Mouse (Mus musculus) lung, embryonic 16.5 days (tissue): ENCODE measurements around the gene Fam173a. TPM values are rescaled to one million over a fixed set of nuclear protein-coding genes. Genes with fewer than 3 reads are reported as not detected.

Experiments
- ATAC-seq: fragments of 200-750 bp; cut with Nextera tagmentation; 2 replicates; pipeline ENCODE4 v1.8.0; 2017; ENCODE audit warnings: low read depth, mild to moderate bottlenecking, moderate library complexity
- H3K27ac ChIP-seq: fragments of 300-500 bp; sonication (generic); 2 replicates; pipeline ENCODE4 v1.5.1; 2014; ENCODE audit warnings: mild to moderate bottlenecking, control low read depth, low read length
- H3K27me3 ChIP-seq: fragments of 300-500 bp; sonication (generic); 2 replicates; pipeline ENCODE4 v1.6.1; 2014; ENCODE audit warnings: low read depth, low read length, mixed read lengths; ENCODE audit not compliant: control insufficient read depth, insufficient read depth
- H3K36me3 ChIP-seq: fragments of 300-500 bp; sonication (generic); 2 replicates; pipeline ENCODE4 v1.6.1; 2014; ENCODE audit warnings: low read length; ENCODE audit not compliant: control insufficient read depth, insufficient read depth
- H3K4me1 ChIP-seq: fragments of 300-500 bp; sonication (generic); replicated peaks from 2 replicates; pipeline ENCODE4 v1.6.1; 2014; ENCODE audit warnings: low read length, mixed read lengths; ENCODE audit not compliant: control insufficient read depth, insufficient read depth
- H3K4me2 ChIP-seq: fragments of 300-500 bp; sonication (generic); 2 replicates; pipeline ENCODE4 v1.6.1; 2014; ENCODE audit warnings: low read depth, low read length, control low read depth
- H3K4me3 ChIP-seq: fragments of 300-500 bp; sonication (generic); 2 replicates; pipeline ENCODE4 v1.5.1; 2014; ENCODE audit warnings: mild to moderate bottlenecking, low read length, control low read depth
- H3K9ac ChIP-seq: fragments of 300-500 bp; sonication (generic); 2 replicates; pipeline ENCODE4 v1.6.1; 2014; ENCODE audit warnings: low read length, control low read depth
- H3K9me3 ChIP-seq: fragments of 300-500 bp; sonication (generic); 2 replicates; pipeline ENCODE4 v1.6.1; 2016; ENCODE audit warnings: low read length; ENCODE audit not compliant: control insufficient read depth
- WGBS: fragments of 180-500 bp; shearing (Covaris S2); extraction: QIAGEN DNeasy Blood & Tissue Kit; methylation state at CpG from one replicate; pipeline ENCODE4 v1.1.7; 2014; 5-methylcytosine and 5-hydroxymethylcytosine counted together
- polyA plus RNA-seq: library from polyadenylated mRNA; unstranded; fragments of >200 nt; fragmentation: Nextera tagmentation; extraction: Ambion mirVana; gene quantifications from 2 replicates; pipeline ENCODE4 v1.2.1, GENCODE M21; 2015

Fam173a gene
- polyA plus RNA-seq, 1 experiment from 2014 or later, result 115 TPM

- no peak overlapping the region for H3K4me2 ChIP-seq
- H3K27me3 ChIP-seq, result no peaks in the 10 kb centered on the region
- no peak overlapping the region for H3K9ac ChIP-seq
- peak; percentile 72 for ATAC-seq
- no peaks in the 10 kb centered on the region for H3K36me3 ChIP-seq
- no peaks in the 10 kb centered on the region for H3K9me3 ChIP-seq
- no peak overlapping the region for H3K4me3 ChIP-seq
- peaks cover 7% of the 10 kb centered on the region for H3K4me1 ChIP-seq
- peak overlapping the region; percentile 86 for H3K27ac ChIP-seq
- 55% methylated on average over 9 of the region's 9 CpGs for WGBS
Measured at GRCm38 (mm10) chr17:25756378-25757242, 36.1 kb downstream of the Fam173a start.

GRCm38 (mm10) chr17:25755627-25756377 is 36.9 kb downstream of the Fam173a start:
- no peaks in the 10 kb centered on the region for H3K27me3 ChIP-seq
- no peak overlapping the region for H3K4me3 ChIP-seq
- peak overlapping the region; percentile 24; the same call in 1 of the 2 replicates for H3K9ac ChIP-seq
- peak overlapping the region; percentile 86 for H3K27ac ChIP-seq
- H3K9me3 ChIP-seq, result no peaks in the 10 kb centered on the region
- 12% methylated on average over 4 of the region's 4 CpGs for WGBS
- H3K36me3 ChIP-seq, result no peaks in the 10 kb centered on the region
- H3K4me1 ChIP-seq, result peaks cover 13% of the 10 kb centered on the region
- peak; percentile 67 for ATAC-seq
- H3K4me2 ChIP-seq, result no peak overlapping the region

- no peak overlapping the region for H3K9ac ChIP-seq
- no peaks in the 10 kb centered on the region for H3K9me3 ChIP-seq
- no peak for ATAC-seq
- H3K36me3 ChIP-seq, result no peaks in the 10 kb centered on the region
- H3K4me1 ChIP-seq, result peaks cover 13% of the 10 kb centered on the region
- no peak overlapping the region for H3K4me3 ChIP-seq
- no peaks in the 10 kb centered on the region for H3K27me3 ChIP-seq
- 63% methylated on average over 4 of the region's 4 CpGs for WGBS
- H3K4me2 ChIP-seq, result no peak overlapping the region
- H3K27ac ChIP-seq, result peak overlapping the region; percentile 59
Measured at GRCm38 (mm10) chr17:25755086-25755485, 37.6 kb downstream of the Fam173a start.

GRCm38 (mm10) chr17:25754241-25754640 is 38.5 kb downstream of the Fam173a start, which contains the start of gene Msln:
TSS of gene Msln (minus strand) at chr17:25754378.
- Histone ChIP-seq H3K4me1 (peaks cover 13% of the 10 kb centered on the region), H3K4me2 (no peak within 1 kb of the TSS), H3K27me3 (no peaks in the 10 kb centered on the region), H3K36me3 (no peaks in the 10 kb centered on the region), H3K27ac (peak within 1 kb of the TSS; percentile 59), H3K9me3 (no peaks in the 10 kb centered on the region), H3K9ac (no peak within 1 kb of the TSS), H3K4me3 (no peak within 1 kb of the TSS)
- WGBS, result 74% methylated on average over 9 of the region's 9 CpGs
- no peak for ATAC-seq

DNA sequence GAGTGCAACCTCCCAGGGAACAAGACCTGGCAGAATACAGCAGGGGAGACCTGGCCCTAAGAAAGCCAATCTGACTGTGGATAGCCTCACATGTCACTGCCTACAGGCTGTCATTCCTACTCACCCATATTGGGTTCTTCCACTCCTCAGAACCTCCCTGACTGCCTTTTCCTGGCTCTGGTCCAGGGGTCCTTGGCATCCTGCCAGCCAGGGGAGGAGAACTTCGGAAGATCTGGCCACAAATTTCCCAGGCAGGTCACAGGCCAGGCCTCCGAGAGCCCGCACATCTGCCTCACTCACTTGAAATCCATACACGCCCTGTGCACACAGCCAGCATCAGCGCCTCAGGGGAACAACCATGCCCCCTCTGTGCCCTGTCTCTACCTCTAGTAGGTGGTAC is 41.3 kb downstream of the Fam173a start:
- peak; percentile 41; the same call in 1 of the 2 replicates for ATAC-seq
- WGBS, result 8% methylated on average over 5 of the region's 5 CpGs

GRCm38 (mm10) chr17:25749314-25749713 is 43.4 kb downstream of the Fam173a start:
- Histone ChIP-seq H3K4me2 (no peak overlapping the region), H3K9ac (no peak overlapping the region), H3K9me3 (no peaks in the 10 kb centered on the region), H3K4me3 (no peak overlapping the region), H3K27me3 (no peaks in the 10 kb centered on the region), H3K36me3 (no peaks in the 10 kb centered on the region), H3K27ac (no peak overlapping the region), H3K4me1 (peaks cover 7% of the 10 kb centered on the region)
- peak; percentile 58 for ATAC-seq
- 64% methylated on average over 6 of the region's 6 CpGs for WGBS

More for the DNA sequence above, 41.3 kb downstream of the Fam173a start:
- peak overlapping the region; percentile 22; the same call in 1 of the 2 replicates for H3K27ac ChIP-seq
- H3K4me2 ChIP-seq, result no peak overlapping the region
- peaks cover 12% of the 10 kb centered on the region for H3K4me1 ChIP-seq
- no peak overlapping the region for H3K4me3 ChIP-seq
- no peaks in the 10 kb centered on the region for H3K9me3 ChIP-seq
- no peaks in the 10 kb centered on the region for H3K27me3 ChIP-seq
- 0 out of 2 replicates have a peak overlapping the region, but pooled peaks have one; percentile 24 for H3K9ac ChIP-seq
- no peaks in the 10 kb centered on the region for H3K36me3 ChIP-seq

DNA sequence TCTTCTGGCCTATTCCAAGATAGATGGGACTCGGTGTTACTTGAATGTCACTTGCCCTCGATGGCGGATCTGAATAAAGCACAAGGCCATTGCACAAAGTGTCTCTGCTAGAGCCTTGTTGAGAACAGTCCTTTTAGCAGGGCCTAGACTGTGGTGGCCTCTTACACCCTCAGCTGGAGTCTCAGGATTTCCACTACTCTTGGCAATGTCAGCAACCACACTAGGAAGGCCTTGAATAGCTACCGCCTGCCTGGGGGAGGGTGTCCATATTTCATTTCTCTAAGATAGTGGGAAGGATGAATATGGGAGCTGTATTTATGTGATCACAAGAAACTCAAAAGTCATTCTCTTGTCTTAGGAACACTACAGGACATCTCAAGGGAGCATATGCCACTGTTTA is 44.5 kb downstream of the Fam173a start:
- no peak overlapping the region for H3K9ac ChIP-seq
- no peak for ATAC-seq
- H3K27me3 ChIP-seq, result no peaks in the 10 kb centered on the region
- H3K27ac ChIP-seq, result peak overlapping the region; percentile 37; the same call in 1 of the 2 replicates
- 88% methylated on average over 4 of the region's 4 CpGs for WGBS
- H3K36me3 ChIP-seq, result no peaks in the 10 kb centered on the region
- no peak overlapping the region for H3K4me3 ChIP-seq
- H3K9me3 ChIP-seq, result no peaks in the 10 kb centered on the region
- H3K4me1 ChIP-seq, result peaks cover 7% of the 10 kb centered on the region
- H3K4me2 ChIP-seq, result no peak overlapping the region

GRCm38 (mm10) chr17:25744311-25744710 is 48.4 kb downstream of the Fam173a start:
- Histone ChIP-seq H3K27me3 (no peaks in the 10 kb centered on the region), H3K9ac (no peak overlapping the region), H3K4me1 (no peaks in the 10 kb centered on the region), H3K4me3 (no peak overlapping the region), H3K27ac (no peak overlapping the region), H3K36me3 (no peaks in the 10 kb centered on the region), H3K9me3 (no peaks in the 10 kb centered on the region), H3K4me2 (no peak overlapping the region)
- no peak for ATAC-seq
- 62% methylated on average over 10 of the region's 10 CpGs for WGBS

GRCm38 (mm10) chr17:25743831-25744230 is 48.9 kb downstream of the Fam173a start:
- Histone ChIP-seq H3K27ac (no peak overlapping the region), H3K4me3 (no peak overlapping the region), H3K4me1 (no peaks in the 10 kb centered on the region), H3K9ac (no peak overlapping the region), H3K36me3 (no peaks in the 10 kb centered on the region), H3K27me3 (no peaks in the 10 kb centered on the region), H3K9me3 (no peaks in the 10 kb centered on the region), H3K4me2 (no peak overlapping the region)
- ATAC-seq, result no peak
- WGBS, result 83% methylated on average over 9 of the region's 9 CpGs
